Mouse (Mus musculus) brain, embryonic 14.5 days (tissue): ENCODE measurements around the gene Tcerg1l.

Source experiments
- CTCF ChIP-seq: fragments of 200-500 bp; IDR thresholded peaks from 2 replicates; pipeline ENCODE4 v1.5.1; 2012; ENCODE audit warnings: inconsistent platforms, mild to moderate bottlenecking, moderate library complexity, borderline replicate concordance; ENCODE audit not compliant: insufficient read depth, insufficient read length; ENCODE audit errors: extremely low read depth
- POLR2A ChIP-seq: fragments of 200-500 bp; IDR thresholded peaks from 2 replicates; pipeline ENCODE4 v1.6.1; 2012; ENCODE audit warnings: mild to moderate bottlenecking, inconsistent platforms, borderline replicate concordance; ENCODE audit not compliant: poor library complexity, insufficient read depth, insufficient read length, severe bottlenecking; ENCODE audit errors: extremely low read depth

GRCm38 (mm10) chr7:138431456-138431855 is 33.9 kb upstream of the Tcerg1l start:
- TF ChIP-seq CTCF (no peak), POLR2A (no peak)
